Mouse (Mus musculus) E14TG2a.4 (cell line): ENCODE measurements around the gene Srm.

ENCODE experiments used
- CTCF ChIP-seq: conservative IDR thresholded peaks from 2 replicates; pipeline ENCODE4 v1.5.1; 2014; ENCODE audit warnings: low read length
- POU5F1 ChIP-seq: IDR thresholded peaks from 2 replicates; pipeline ENCODE4 v1.6.1; 2014; ENCODE audit warnings: low read length, borderline replicate concordance

DNA sequence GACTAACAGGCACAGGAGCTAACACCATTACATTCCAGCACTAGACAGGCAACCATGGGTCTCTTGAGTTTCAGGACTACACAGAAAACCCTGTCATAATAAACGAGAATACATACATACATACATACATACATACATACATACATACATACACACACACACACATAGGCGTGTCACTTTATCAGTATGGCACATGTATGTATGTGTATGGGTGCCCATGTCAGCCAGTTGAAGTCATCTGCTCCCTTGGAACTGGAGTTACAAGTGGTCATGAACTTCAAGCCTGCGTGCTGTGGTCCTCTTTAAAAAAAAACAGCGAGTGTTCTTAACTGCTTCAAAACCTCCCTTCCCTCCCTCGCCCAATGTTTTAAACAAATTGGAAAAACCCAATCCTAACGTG lies 33.5 kb upstream of the Srm start:
- no peak for TF ChIP-seq CTCF
- no peak for TF ChIP-seq POU5F1
